Mouse (Mus musculus) spleen, postnatal 10 days (tissue): Measurements from ENCODE around the gene Pax5.

ENCODE experiments used
- DNase-seq, 2 experiments: peaks; one replicate each; pipeline ENCODE4 v3.0.0; 2021 to 2022; ENCODE audit warnings: low spot score in 2 of 2

The Pax5 gene

DNA sequence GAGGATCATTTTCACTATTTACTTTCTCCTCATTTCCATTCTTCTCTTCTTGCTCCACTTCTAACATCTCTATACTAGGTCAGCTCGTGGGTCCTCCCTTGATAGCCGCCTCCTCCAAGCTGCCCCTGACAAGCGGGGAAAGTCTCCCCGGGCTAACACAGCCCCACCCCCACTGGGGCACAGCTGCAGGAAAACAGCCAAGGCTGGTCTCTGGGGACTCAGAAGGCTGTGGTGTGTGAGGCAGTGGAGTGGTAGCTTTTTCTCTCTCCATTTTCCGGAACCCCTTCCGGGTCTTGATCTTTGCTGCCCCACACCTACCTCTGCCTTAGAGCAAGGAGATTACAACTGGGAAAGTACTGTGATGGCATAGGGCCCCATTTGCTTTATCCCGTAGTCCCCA lies 4.3 kb downstream of the Pax5 start:
- peak; percentile 24 to 76 for DNase-seq

DNA sequence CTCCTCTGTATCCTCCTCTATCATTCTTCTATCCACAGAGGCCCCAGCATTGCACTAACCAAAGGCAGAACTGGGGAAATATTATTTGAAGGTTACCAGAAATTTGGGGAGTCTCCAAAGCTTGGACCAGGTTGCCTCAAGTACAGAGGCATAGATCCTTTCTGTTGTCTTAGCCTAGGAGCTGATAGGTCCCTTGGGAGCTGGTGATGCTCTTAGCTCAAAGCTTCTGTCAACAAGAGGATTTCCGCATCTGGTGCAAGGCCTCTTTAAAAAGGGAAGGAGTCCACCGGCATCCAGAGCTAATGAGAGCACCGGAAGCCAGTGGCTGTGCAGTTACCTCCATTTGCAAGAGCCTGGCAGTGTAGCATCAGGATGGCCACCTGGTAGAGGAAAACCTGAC lies 5.1 kb downstream of the Pax5 start:
- peak in 1 of 2 experiments; percentile 50 for DNase-seq

DNA sequence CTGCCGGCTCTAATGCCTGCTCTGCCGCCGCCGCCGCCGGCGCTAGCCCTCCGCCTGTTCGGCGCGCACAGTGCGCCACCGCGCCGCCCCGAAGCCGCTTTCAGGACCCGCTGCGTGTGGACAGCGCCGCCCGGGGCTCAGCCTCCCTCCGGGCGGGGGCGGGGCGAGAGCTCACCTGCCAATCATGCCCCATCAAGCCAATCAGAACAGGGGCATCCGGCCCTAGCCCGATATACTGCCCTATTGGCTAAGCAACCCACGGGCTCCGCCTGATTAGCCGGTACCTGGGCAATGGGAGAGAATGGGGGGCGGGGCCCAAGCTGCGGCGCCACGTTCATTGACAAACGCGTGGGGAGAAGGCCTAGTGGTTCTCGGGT lies 5.9 kb downstream of the Pax5 start:
- DNase-seq = peak; percentile 70 to 92

DNA sequence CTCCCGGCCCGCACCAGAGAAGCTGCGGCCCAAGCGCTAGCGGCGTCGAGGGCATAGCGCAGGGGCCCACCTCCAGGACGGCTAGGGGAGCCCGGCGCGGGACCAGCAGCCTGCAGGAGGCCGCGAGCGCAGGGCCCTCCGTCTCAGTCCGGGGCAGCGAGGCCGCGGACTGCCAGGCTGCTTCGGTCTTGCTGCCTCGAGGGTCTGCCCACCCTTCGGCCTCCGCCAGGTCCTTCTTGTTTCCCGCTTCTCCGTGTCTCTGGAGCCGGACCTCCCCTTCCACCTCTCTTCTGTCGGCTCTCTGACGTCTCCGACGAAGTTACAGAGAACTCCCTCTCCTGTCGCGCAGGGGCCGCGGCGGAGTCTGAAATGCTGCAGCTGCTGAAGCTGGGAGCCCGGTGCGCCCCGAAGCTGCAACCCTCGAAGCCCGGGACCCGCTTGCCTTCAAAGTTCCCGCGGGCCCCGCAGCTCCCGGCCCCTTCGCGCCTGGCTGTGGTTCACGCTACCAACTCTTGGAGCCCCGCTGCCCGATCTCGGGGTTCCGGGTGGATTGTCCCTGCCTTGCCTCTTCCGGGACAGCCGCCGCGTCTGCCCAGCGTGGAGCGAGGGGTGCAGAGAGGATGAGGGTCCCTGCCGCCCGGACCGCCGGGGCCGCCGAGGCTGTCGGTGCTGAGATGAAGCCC lies 6.5 kb downstream of the Pax5 start:
- no peak for DNase-seq

DNA sequence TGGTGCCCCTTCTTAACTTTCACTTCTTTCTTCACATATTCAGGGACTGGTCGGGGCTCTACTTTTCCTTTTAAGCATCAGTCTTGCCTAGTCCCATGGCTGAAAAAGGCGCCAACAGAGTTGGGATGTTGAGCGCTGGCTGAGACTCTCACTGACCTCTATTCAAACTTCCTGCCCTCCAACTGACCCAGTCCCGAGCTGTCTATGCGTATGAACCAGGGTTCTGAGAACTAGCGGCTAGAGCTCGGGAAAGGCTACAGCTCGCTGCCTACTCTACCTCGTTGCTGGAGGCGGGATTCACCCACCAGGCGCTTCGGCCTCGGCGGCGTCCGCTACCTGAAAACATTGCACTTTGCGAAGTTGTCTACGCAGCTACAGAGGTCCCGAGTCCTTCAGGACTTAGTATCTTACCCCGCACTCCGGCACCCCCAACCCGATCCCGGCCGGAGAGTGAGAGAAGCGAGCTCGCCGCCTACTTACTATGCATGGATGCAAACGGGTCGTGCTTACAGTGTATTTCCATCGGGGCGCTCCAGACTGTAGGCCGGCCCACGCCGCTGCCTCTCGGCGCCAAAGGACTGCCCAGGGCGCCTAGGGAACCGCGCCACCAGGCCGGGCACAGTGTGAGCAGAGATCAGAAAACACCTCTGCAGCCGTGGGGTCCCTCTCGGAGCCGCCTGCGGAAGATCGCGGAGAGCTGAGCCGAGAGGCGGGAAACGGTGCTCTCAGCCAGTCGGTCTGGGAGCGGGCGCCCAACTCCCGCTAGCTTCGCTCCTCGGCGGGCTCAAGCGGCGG lies 7.2 kb downstream of the Pax5 start:
- DNase-seq = peak in 1 of 2 experiments; percentile 24

DNA sequence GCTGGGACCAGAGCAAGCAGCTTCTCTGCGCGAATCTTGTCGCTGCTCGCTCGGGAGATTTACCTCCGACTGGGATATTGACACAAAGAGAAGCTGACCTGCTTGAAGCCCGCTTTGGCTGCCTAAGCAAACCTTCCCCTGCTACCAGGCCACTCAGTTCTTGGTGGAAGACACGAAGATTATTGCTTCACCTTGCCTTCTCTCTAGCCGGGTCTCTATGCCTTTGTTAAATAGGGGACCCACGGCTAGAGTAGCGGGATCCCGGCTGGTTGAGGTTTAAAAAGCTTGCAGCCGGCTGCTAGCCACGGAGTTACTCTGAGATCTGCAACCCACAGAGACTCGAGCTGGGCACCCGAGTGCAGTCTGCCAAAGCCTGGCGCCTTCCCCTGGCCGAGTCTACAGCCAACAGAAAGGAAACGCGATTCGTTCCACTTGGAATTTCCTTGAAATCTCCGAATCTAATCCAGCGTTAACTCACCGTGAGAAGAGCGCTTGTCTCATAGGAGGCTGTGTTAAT lies 8.2 kb downstream of the Pax5 start:
- DNase-seq = peak in 1 of 2 experiments; percentile 25

DNA sequence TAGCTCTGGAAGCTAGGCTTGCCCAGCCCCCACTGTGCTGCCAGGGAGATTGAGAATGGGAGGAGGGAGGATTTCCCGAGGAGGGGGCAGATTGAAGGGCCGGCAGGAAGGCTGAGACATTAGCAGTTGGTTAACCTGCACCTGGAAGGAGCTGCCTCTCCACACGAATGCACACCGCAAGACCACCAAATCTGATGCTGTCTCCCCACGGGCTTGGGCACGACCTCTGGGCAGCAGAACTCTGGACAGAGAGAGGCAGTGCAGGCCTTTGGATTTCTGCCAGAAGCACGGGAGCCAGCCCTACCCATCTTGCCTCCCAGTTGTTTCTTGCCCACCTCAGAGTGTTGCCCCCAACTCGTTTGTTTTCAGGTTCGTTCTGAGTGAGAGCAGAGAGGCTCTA lies 8.8 kb downstream of the Pax5 start:
- DNase-seq = no peak

DNA sequence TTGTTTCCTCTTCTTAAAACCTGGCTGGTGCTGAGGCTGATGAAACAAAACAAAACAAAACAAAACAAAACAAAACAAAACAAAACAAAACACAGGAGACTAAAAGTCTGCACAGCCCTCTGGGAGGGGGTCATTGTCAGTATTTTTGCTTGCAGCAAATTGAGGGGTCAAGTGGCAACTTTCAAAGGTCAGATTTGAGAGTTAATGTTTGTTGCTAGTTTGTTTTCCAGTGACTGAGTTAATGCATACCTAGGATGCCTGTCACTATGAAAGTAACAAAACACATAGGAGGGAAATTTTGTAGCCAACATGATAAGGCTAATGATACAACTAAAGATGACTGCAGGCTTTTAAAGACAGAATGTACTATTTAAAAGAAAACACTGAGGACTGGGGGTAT lies 13.6 kb downstream of the Pax5 start:
- DNase-seq = no peak

DNA sequence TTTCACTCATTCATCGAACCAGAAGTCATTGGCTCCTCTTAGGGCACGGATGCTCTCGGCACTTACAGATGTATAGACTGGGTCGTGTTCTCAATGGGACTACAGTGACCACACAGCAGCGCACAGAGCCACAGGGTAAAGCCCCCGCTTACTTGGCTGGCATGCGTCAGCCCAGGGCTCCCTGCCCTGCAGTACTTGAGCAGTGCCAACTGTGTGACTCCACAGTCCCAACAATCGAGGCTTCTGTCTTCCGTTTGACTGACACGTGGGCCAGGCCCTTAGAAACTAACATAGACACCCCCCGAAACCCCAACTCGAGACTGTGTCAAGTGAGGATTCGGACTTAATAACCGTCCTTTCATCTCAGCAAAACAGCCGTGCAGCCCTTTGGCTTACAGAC lies 15.9 kb downstream of the Pax5 start:
- no peak for DNase-seq

DNA sequence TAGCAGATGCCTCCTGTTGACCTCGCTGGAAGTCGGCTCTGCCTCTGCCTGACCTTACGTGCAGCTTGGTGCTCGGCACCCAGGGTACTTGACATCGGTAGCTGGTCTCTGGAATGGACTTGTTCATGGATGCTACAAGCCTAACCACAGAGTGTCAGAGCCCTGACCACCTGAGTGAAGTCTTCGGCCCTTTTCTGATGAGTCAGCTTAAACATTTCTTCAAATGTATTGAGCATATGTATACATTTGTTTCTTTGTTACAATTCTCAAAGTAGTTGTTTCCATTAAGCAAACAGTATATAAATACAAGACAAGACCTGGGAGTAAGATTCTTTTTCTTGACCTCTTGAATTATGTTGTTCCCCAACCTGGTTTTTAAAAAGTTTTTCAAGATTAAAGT lies 24.7 kb downstream of the Pax5 start:
- DNase-seq = no peak

DNA sequence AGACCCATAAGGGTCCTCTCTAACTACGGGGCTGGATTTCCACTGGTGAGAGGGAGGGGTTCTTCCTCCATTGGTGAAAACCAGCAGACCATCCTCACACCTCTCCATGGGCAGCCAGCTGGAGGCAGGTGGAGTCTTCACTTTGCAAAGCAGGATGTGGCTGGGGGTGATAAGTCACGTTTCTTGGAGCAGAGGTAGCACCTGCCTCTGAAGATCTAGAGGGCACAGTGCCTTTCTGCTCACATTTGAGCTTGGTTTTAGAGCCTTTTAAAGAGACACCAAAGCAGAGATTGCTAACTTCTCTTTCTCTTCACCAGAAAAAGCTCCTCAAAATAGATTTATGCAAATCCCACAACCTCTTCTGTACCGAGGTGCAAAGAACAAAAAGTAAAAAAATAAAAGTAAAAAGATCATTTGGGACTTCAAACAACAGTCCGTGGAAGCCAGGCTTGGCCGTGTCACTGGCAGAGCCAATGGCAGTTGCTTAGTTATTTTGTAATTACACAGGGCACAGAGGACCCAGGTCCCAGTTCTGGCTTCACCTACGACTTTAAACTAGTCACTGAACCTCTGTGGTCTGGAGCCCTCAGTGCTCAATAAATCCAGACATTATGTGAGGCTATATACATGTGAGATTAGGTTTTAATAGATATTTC lies 29.9 kb downstream of the Pax5 start:
- peak in 1 of 2 experiments; percentile 38 for DNase-seq

DNA sequence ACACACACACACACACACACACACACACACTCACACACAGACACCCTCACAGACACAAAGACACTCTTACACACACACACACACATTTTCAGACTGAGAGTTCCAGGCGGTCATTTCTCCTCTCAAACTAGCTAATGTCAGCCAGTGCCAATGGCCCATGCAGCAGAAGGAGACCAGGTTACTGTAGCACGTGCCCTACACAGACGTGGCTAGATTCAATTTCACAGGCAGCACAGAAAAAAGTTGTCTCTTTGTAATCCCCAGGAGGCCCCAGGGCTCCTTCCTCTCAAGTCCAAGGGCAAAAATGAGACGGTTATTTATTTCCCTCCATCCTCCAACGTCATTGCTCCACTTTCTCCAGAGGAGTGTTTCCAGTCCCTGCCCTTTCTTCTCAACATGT lies 31.6 kb downstream of the Pax5 start:
- DNase-seq = no peak

DNA sequence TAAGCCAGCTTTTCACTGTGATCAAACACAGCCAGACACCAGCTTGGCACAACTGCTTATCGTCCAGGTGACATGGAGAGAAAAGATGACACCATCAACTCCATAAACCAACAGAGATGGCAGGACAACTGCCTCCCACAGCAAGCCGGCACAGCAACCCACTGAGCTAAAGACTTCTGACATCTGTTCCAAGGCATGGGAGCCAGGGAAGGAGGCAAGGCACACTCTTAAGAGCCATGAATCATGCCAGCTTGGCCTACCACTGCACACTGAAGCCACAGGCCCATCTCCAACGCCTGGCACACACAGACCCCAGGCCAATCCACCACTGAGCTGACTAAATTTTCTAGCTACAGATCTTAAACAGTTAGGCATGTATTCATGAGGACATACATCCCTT lies 32.3 kb downstream of the Pax5 start:
- no peak for DNase-seq

DNA sequence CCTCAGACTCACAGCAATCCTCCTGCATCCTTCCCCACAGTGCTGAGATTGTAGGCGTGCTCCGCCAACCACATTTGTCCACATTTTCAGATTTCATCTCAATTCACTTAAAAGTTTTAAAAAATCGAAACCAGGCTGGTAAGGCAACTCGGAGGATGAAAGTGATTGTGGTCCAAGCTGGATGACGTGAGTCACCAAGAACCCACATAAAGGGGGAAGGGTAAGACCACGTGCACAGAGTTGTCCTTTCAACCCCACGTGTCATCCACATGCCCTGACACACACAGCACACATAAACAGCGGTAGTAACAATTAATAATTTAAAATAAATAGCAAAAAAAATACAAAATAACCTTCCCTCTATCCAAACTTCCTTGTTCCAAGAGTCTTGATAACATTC lies 35.3 kb downstream of the Pax5 start:
- no peak for DNase-seq

DNA sequence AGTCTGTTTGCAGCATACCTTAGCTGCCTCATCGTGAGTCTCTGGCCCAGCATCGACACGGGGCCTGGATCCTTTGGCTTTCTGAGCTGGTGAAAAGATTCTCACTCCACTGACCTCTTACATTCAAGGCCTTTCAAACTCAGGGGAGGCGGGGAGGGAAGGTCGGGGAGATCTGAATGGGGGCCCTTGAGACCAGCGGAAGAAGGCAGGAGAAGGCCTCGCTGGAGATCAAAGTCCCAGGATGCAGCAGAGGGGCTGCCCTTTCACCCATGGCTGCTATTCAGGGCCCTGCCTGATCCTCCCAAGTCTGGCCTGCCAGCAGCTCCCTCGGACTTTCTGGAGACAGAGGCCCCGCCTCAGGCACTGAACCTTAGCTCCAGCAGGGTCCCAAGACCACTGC lies 36.6 kb downstream of the Pax5 start:
- no peak for DNase-seq

DNA sequence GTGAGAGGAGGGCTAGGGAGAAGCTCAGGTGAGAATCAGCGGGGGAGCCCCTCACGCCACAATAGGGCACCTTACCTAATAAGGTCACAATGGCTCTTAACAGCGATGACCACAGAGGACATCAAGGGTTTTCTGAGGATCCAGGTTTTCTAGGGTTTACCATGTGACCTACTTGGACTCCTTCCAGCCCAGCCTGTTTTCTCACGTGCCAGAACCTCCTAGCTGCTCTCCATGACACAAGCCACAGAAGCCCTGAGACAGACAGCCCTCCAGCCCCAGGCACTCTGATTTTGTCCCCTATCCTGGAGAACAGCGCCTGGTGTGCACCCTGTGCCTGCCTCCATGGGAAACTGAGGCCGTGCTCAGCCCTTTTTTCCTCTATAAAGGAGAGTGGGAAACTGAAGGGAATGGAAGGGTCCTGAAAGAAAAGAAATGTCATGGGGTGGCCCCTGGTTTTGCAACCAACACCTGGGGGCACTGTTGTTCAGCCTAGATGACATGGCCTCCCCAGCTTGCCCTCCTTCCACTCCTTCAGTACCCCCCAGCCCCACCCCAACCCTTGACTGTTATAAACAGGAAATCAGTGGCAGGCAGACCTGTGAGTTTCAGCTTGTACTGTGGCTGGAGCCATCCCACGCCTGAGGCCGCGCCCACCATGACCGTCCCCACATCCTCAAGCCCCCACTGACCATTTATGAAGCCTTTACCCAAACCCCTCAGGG lies 37.9 kb downstream of the Pax5 start:
- peak; percentile 31 to 75 for DNase-seq

DNA sequence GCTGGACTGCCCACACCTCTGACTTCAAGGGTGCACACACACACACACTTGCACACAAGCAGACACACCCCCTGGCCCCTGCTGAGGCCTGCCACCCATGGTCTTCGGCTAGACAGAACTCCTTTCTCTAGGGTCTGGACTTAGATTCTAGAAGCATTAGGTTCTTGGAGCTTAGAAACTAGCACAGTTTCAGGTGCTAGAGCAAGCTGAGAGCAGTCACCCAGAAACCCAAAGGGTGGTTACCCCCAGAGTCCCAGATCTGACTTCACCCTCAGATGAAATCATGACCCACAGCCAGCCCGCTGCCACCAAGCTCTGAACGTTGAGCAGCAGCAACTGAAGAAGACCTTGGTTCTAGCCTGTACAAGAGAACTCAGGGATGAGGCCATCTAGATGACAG lies 38.8 kb downstream of the Pax5 start:
- DNase-seq = peak in 1 of 2 experiments; percentile 45

DNA sequence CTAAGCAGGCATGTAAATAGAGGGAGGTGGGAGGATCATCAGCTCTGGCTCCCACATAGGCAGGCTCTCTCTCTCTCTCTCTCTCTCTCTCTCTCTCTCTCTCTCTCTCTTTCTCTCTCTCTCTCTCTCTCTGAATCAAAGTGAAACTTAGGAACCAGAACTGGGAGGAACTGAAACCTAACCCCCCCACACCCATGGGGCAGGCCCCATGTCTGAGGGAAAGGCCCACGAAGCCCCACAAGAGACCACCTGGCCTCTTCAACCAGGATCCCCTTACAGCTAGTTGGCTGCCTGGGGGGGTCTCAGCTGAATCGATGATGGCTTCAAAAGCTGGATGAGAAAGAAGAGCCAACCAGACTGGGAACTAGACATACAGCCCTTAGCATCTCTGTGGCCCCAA lies 39.3 kb downstream of the Pax5 start:
- DNase-seq = peak; percentile 21 to 78

DNA sequence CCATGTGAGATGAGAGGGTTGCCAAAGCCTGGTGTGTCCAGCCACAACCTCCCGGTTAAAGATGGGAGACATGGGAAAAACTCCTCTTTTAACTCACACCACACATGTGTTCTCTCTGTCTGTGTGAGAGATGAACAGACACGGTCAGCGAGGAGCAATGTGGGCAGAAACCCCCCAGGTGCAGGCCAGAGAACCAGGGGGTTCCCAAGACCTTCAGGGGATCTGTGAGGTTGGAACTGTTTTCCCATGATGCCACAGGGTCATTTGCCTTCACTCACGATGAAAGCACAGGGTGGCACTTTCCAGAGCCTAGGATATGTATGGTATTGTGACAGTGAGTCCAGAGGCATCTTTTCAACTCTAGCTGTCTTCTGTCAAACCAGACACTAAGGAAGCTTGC lies 39.9 kb downstream of the Pax5 start:
- DNase-seq = no peak

DNA sequence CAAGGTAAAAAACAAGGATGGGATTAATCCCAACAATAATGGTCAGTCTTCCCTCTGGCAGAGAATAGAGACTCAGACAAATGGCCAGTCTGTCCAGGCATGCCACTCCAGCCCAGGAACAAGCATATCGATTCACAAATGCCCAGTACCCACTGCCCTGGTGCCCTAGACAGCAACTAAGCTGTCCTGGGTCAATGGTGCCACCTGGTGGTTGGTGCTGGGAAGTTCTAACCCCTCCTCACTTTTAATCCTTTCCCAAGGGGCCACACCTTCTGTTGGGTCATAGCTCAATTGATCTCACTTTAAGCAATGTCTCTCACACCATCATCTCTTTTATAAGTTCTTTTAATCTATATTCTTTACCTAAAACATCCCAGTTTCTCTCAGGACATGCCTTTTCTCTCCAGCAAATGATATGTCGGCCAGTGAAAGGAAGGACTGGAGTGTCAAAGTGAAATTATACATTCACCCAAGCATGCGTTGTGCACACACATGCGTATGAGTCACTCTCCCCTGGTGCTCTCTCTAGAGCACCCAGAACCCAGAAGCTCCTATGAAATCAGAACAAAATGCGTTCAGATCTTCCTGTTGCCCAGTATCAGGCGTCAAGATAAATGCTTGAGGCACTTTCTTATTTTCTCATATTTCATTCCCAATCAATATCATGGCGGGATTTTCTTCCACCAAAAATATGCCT lies 40.7 kb downstream of the Pax5 start:
- peak; percentile 37 to 68 for DNase-seq

DNA sequence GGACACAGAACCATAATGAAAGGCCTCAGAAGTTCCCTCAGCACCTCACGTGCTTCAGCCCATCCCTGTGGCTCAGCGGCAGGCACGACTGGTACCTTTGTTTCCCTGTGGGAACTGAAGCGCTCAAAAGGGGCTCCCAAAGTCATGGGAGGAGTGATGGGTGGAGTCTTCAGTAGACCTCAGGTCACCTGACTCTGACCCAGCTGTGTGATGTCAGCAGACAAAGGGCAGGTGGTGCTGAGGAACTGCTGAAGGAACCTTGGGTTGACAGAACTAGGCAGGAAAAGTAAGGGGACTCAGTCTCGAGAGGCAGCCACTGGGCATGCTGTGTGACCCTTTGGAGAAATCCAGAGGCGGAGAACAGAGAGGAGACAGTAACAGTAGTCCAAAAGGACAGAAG lies 41.7 kb downstream of the Pax5 start:
- no peak for DNase-seq
